Mouse (Mus musculus) embryonic facial prominence, embryonic 14.5 days (tissue): ENCODE measurements around the gene Dcbld2. TPM values are rescaled to one million over a fixed set of nuclear protein-coding genes. Genes with fewer than 3 reads are reported as not detected.
A peak's percentile ranks its signal among the peaks of the same experiment; 100 is the strongest.

Experiments used
- ATAC-seq: fragments of 200-750 bp; cut with Nextera tagmentation; 2 replicates; pipeline ENCODE4 v1.8.0; 2017; ENCODE audit warnings: low read depth, moderate number of reproducible peaks, moderate TSS enrichment
- DNase-seq: peaks from one replicate; pipeline ENCODE4 v3.0.0-alpha.2; 2015; ENCODE audit warnings: low spot score
- H3K27ac ChIP-seq: fragments of 300-500 bp; sonication (generic); replicated peaks from 2 replicates; pipeline ENCODE4 v1.5.1; 2014; ENCODE audit warnings: low read depth, mild to moderate bottlenecking, low read length, moderate library complexity
- H3K27me3 ChIP-seq: fragments of 300-500 bp; sonication (generic); replicated peaks from 2 replicates; pipeline ENCODE4 v1.6.1; 2014; ENCODE audit warnings: low read length; ENCODE audit not compliant: control insufficient read depth, insufficient read depth
- H3K36me3 ChIP-seq: fragments of 300-500 bp; sonication (generic); 2 replicates; pipeline ENCODE4 v1.6.1; 2014; ENCODE audit warnings: low read length, mixed read lengths; ENCODE audit not compliant: control insufficient read depth, insufficient read depth
- H3K4me1 ChIP-seq: fragments of 300-500 bp; sonication (generic); 2 replicates; pipeline ENCODE4 v1.6.1; 2014; ENCODE audit warnings: antibody characterized with exemption, low read length; ENCODE audit not compliant: control insufficient read depth, insufficient read depth
- H3K4me2 ChIP-seq: fragments of 300-500 bp; sonication (generic); 2 replicates; pipeline ENCODE4 v1.6.1; 2014; ENCODE audit warnings: low read depth, mild to moderate bottlenecking, low read length, moderate library complexity, mixed read lengths
- H3K4me3 ChIP-seq: fragments of 300-500 bp; sonication (generic); 2 replicates; pipeline ENCODE4 v1.5.1; 2014; ENCODE audit warnings: low read depth, mild to moderate bottlenecking, low read length
- H3K9ac ChIP-seq: fragments of 300-500 bp; sonication (generic); 2 replicates; pipeline ENCODE4 v1.6.1; 2014; ENCODE audit warnings: low read depth, mild to moderate bottlenecking, low read length, moderate library complexity, mixed read lengths
- H3K9me3 ChIP-seq: fragments of 300-500 bp; sonication (generic); 2 replicates; pipeline ENCODE4 v1.6.1; 2016; ENCODE audit warnings: low read length; ENCODE audit not compliant: control insufficient read depth
- WGBS: fragments of 180-500 bp; shearing (Covaris S2); extraction: QIAGEN DNeasy Blood & Tissue Kit; methylation state at CpG from one replicate; pipeline ENCODE4 v1.1.7; 2014; 5-methylcytosine and 5-hydroxymethylcytosine counted together
- polyA plus RNA-seq: library from polyadenylated mRNA; unstranded; fragments of >200 nt; fragmentation: Nextera tagmentation; extraction: Ambion mirVana; gene quantifications from 2 replicates; pipeline ENCODE4 v1.2.1, GENCODE M21; 2014

Dcbld2 gene
- polyA plus RNA-seq, 1 experiment from 2014 or later = 9.2 TPM

GRCm38 (mm10) chr16:58504945-58505344 lies 96.7 kb downstream of the Dcbld2 start:
- Histone ChIP-seq H3K9me3 (no peaks in the 10 kb centered on the region), H3K9ac (no peak overlapping the region), H3K27ac (no peak overlapping the region), H3K4me3 (no peak overlapping the region), H3K27me3 (no peaks in the 10 kb centered on the region), H3K36me3 (no peaks in the 10 kb centered on the region), H3K4me1 (0 out of 2 replicates have a peak, but pooled peaks cover 4% of the 10 kb centered on the region), H3K4me2 (no peak overlapping the region)
- ATAC-seq = no peak
- DNase-seq = no peak

GRCm38 (mm10) chr16:58512181-58512761 lies 104.0 kb downstream of the Dcbld2 start:
- no peaks in the 10 kb centered on the region for H3K27me3 ChIP-seq
- DNase-seq (peak; percentile 83), ATAC-seq (peak; percentile 69)
- no peak overlapping the region for H3K9ac ChIP-seq
- H3K9me3 ChIP-seq = no peaks in the 10 kb centered on the region
- no peak overlapping the region; the same call in 1 of the 2 replicates for H3K4me3 ChIP-seq
- no peaks in the 10 kb centered on the region for H3K36me3 ChIP-seq
- 18% methylated on average over 9 of the region's 9 CpGs for WGBS
- peak overlapping the region; percentile 33 for H3K4me2 ChIP-seq
- peaks cover 24% of the 10 kb centered on the region for H3K4me1 ChIP-seq
- H3K27ac ChIP-seq = peak overlapping the region; percentile 68; the same call in 1 of the 2 replicates

GRCm38 (mm10) chr16:58512887-58513286 lies 104.6 kb downstream of the Dcbld2 start:
- no peak overlapping the region for H3K4me3 ChIP-seq
- H3K27ac ChIP-seq = peak overlapping the region; percentile 68; the same call in 1 of the 2 replicates
- peak; percentile 69 for ATAC-seq
- WGBS = 14% methylated on average over 3 of the region's 3 CpGs
- DNase-seq = peak; percentile 60
- no peaks in the 10 kb centered on the region for H3K9me3 ChIP-seq
- H3K36me3 ChIP-seq = no peaks in the 10 kb centered on the region
- H3K27me3 ChIP-seq = no peaks in the 10 kb centered on the region
- H3K9ac ChIP-seq = no peak overlapping the region
- H3K4me2 ChIP-seq = no peak overlapping the region
- peaks cover 24% of the 10 kb centered on the region for H3K4me1 ChIP-seq

DNA sequence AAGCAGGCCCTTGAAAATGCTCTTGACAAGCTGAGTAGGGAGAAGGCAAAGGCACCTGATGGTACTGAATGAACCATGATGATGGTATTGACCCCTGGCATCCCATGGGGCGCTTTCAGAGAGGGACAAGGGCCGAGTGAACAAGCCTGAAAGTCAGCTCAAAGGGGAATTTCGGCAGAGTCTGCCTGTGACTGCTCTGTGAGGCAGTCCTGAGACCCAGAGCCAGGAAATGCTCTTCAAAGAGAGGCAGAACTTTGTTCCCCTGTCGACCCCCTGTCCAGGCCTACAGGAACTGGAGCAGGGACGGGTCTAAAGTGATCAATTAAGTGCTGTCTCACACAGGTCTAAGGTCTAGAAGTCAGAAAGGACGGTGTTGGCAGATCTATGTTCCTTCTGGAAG lies 105.5 kb downstream of the Dcbld2 start:
- H3K4me3 ChIP-seq = no peak overlapping the region
- ATAC-seq (no peak), DNase-seq (no peak)
- no peaks in the 10 kb centered on the region for H3K36me3 ChIP-seq
- H3K4me2 ChIP-seq = no peak overlapping the region; the same call in 1 of the 2 replicates
- H3K27me3 ChIP-seq = no peaks in the 10 kb centered on the region
- no peaks in the 10 kb centered on the region for H3K9me3 ChIP-seq
- H3K4me1 ChIP-seq = peaks cover 24% of the 10 kb centered on the region
- H3K9ac ChIP-seq = no peak overlapping the region
- WGBS = 34% methylated on average over 6 of the region's 6 CpGs
- H3K27ac ChIP-seq = peak overlapping the region; percentile 58; the same call in 1 of the 2 replicates

DNA sequence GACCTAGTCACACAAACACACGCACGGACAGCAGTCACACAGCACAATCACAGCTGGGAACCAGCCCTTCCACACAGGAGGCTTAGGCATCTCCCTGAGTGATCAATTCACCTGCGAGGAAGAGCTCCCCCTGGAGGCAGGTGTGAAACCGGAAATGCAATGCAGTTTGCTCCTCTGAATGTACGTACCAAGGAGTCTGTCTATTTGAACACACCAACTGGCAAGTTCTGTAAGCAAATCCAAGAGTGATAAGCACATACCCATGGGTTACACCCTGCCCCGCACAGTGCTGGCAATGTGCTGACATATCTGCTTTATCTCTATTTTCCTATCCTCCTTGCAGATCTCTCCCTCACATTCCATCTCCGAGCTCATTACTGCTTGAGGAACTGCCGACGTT lies 106.3 kb downstream of the Dcbld2 start:
- no peak overlapping the region for H3K9ac ChIP-seq
- WGBS = 84% methylated on average over 9 of the region's 9 CpGs
- ATAC-seq (no peak), DNase-seq (no peak)
- no peak overlapping the region for H3K4me3 ChIP-seq
- H3K9me3 ChIP-seq = no peaks in the 10 kb centered on the region
- H3K27me3 ChIP-seq = no peaks in the 10 kb centered on the region
- H3K4me1 ChIP-seq = peaks cover 24% of the 10 kb centered on the region
- H3K36me3 ChIP-seq = no peaks in the 10 kb centered on the region
- H3K4me2 ChIP-seq = no peak overlapping the region
- H3K27ac ChIP-seq = no peak overlapping the region

DNA sequence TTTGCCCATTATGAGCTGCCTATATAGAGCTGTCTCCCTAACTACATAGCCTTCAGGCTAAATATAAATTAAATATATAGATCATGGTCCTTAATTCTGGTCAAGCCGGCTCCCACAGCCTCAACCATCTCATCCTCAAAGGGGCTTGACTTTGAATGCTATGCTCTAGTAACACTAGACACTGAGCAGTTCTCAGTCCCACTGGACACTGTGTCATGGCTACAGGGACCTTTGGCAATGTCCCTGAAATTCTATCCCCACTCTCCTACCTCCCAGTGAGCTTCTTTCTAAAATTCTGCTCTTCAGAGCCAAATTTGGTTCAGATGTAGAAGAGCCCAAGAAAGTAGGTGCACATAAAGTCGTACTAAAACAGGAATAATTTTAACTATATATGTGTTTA lies 107.9 kb downstream of the Dcbld2 start:
- Histone ChIP-seq H3K9ac (no peak overlapping the region), H3K27me3 (no peaks in the 10 kb centered on the region), H3K4me3 (no peak overlapping the region), H3K4me2 (no peak overlapping the region), H3K36me3 (no peaks in the 10 kb centered on the region), H3K27ac (no peak overlapping the region), H3K4me1 (peaks cover 17% of the 10 kb centered on the region), H3K9me3 (no peaks in the 10 kb centered on the region)
- 76% methylated on average over 2 of the region's 2 CpGs for WGBS
- no peak for DNase-seq
- no peak for ATAC-seq

- Histone ChIP-seq H3K27ac (no peak overlapping the region), H3K9me3 (no peaks in the 10 kb centered on the region), H3K36me3 (no peaks in the 10 kb centered on the region), H3K4me2 (no peak overlapping the region), H3K4me1 (peaks cover 9% of the 10 kb centered on the region), H3K4me3 (no peak overlapping the region), H3K27me3 (no peaks in the 10 kb centered on the region), H3K9ac (no peak overlapping the region)
- DNase-seq = no peak
- no peak for ATAC-seq
- WGBS = 85% methylated on average over 7 of the region's 7 CpGs
Observed at GRCm38 (mm10) chr16:58516960-58517798, 108.9 kb downstream of the Dcbld2 start.
